Mouse (Mus musculus) ovary, postnatal 10 days (tissue): Measurements from ENCODE around the gene Ppm1e.
A peak's percentile ranks its signal among the peaks of the same experiment; 100 is the strongest.

Source experiments
- DNase-seq: peaks from one replicate; pipeline ENCODE4 v3.0.0; 2022; ENCODE audit warnings: low spot score

Ppm1e gene

DNA sequence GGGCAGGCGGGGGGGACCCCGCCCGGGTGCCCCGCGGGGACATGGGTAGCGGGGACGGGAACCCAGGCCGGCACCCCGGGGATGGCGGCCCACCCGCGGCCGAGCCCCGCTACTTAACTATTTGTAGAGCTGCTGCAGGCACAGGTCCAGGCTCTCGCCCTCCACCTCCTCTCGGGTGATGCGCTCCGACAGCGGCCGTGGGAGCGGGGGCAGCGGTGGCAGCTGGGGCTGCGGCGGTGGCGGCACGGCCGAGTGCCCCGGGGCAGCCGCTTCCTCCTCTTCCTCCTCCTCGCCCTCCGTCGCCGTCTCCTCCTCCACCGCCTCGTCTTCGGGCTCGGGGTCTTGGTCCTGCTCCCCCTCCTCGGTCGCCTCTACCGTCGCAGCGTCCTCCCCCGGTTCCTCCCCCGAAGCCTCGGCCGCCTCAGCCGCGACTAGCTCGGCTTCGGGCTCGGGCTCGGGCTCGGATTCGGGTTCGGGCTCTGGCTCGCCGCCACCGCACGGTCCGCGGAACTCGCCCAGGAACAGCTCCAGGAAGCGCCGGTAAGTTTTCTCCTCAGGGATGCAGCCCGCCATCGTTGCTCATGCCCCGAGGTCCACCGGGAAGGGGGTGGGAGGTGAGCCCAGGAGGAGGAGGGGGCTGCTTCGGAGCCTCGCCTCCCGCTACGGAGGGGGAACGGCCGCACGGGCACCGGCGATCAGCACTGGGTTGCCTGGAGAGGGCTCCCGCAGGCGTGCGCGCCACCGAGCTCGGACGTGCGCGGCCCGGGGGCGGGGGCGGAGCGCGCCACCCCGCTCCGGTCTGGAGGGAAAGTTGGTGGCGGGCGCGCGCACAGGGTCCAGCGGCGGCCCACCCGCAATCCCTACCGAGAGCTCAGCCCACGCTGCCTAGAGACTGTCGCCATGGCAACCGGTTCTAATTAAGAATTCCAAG lies at the start of gene Ppm1e:
Ppm1e (minus strand) TSS at position 693 of the 931 bp plus-strand sequence.
- peak; percentile 57 for DNase-seq

DNA sequence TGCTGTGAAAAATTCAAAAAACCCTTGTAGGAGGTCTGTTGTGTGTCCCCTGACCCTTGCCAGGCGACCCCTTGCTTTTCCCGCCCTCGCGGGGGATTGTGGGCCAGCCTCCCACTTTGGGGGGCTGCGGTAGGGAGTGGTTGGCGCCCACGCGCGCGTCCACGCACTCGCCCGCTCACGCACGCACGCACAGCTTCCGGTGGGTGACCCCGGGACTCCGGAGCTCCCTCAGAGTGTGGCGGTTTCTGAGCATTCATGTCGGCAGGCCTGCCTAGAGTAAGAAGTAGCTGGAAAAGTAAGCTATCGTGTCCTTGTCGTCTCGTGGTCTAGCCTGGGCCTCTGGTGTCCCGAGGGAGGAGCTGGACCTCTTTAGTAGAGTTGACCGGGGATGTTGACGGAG lies 46.1 kb upstream of the Ppm1e start, which contains the start of the genes Rad51c and Tex14:
Rad51c (minus strand) TSS at position 79 of the 400 bp plus-strand sequence.
Tex14 (plus strand) TSS at position 190 of the 400 bp plus-strand sequence.
- no peak for DNase-seq

DNA sequence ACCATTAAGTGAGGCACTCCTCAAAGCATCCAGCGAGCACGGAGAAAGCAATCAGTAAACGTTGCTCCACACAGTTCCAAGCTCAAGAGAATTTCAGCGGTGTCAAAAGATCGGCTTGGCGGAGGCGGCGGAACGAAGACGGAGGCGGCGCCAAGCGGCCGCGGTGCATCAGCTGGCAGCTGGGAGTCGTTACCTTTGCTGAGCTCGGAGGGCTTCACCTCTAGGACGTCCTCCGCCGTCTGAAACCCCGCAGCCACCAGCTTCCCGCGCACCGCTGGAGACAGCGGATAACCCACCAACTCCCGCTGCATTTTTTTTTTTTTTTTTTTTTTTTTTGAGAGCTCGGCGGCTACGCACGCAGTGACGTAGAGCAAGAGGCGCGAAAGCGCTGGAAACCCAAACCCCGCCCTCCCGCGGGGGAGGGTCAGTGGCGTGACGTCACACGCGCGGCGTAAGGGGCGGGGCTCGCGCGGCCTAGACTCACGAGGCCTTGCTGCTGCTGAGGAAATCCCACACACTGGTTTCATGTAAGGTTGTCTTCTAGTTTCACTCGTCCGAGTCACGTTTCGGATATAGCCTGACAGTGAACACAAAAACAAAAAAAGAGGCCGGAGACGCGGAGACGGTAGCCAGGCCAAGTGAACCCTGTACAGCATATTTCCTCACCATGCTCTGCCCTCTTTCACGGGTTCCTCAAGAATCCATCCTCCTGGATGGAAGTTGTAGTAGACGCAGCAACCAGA lies 45.5 kb upstream of the Ppm1e start:
- DNase-seq, result peak; percentile 95

DNA sequence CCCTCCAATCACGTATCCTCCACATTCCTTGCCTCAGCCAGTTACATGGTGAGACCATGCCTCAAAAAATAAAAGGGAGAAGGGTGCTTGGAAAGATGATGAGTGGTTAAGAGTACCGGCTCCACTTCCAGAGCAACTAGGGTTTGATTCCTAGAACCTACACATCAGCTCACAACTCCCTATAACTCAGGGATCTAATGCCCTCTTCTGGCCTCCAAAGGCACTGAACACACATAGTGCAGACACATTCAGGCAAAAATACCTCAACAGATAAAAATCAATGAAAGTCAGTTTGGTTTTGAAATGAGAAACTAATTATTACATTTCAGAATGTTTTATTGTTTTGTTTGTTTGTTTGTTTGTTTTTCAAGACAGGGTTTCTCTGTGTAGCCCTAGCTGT lies 39.6 kb upstream of the Ppm1e start:
- no peak for DNase-seq

DNA sequence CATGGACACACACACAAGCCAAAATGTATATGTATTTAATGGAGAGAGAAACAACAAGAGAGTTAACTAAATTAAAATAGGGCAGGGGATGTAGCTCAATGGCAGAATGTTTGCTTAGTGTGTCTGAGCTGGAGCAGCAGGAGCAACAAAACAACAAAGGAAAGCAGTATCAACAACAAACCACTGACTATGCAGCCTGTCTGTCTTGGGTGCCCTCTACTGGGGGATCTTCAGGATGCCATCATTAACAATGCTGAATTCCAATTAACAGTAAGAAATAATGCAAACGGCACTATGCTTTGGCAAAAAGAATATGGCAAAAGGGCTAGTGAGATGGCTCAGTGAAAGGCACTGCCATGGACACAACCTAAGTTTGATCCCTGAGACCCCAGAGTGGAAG lies 35.0 kb upstream of the Ppm1e start:
- no peak for DNase-seq

DNA sequence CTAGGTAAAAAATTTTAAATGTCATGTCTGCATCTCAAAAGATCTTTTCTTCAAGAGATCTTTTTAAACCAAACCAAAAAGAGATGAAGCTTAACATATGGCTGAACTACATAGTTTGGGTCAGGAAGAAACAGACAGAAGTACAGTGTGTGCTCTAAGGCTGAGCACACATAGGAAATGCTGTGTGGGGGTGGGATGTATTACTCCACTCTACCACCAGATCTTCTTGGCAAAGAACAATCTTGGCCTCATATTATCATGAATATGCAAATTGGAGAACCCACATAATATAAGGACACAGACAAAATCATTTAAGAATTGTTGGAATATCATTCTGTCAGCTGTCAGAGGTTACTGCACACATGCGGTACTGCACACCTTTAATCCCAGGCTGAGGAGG lies 26.9 kb upstream of the Ppm1e start:
- no peak for DNase-seq

DNA sequence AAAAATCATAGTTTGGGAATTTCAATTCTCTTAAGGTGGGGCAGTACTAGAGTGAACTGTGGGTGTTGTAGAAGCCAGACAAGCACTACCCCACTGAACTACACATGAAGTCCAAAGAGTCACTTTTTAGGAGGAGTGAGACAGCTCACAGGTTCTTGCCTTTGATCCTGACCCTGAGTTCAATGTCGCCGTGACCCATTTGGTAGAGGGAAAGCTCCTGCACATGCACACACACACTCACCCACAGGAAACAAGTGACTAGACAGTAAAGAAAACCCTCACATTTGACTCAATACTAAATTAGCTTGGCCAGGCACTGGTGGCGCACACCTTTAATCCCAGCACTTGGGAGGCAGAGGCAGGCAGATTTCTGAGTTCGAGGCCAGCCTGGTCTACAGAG lies 25.7 kb upstream of the Ppm1e start:
- DNase-seq, result no peak

DNA sequence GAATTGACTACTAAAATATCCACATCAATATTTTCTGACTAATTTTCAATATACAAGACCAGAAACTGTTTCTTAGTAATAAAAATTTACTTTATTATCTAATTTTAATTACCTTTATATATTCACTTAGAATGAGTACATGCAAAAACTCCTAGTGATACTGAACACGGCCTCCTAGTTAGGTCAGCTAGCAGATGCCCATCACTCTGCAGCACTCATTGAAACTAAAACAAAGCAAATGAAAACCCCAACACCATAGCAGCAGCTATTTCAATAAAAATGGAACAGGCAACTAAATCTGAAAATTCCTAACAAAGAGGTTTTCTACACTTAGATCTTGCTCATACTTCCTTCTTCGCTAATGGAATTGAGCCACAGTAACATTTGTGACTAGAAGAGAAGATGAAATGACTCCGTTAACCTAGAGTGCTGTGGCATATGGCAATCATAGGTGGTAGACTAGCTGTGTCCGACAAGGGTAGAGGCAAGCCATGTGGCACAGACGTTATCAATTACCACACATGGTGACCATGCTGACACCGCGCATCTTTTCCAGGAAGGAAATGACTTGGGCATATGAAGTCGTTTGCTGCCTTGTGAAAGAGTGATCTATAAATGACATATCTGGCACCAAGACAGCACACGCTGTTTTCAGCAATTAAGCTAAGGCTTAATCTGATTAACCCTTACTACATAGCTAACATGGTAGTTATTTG lies 9.2 kb upstream of the Ppm1e start:
- no peak for DNase-seq

DNA sequence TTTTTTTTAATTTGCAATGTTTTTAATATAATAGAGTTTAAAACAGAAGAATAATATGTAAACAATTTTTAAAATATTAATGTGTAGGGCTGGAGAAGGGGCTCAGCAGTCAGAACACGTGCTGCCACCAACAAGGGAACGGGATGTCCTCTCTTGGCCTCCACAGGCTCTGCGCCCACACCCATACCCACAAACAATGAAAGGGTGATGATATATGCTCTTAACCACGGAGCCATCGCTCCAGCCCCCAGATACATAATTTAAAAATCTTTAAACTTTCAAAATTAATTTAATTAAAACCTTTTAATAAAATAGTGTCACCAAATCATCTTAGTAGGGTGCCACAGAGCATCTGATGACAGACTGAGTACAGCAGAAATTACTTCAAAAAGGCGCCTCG lies 8.2 kb upstream of the Ppm1e start:
- no peak for DNase-seq

DNA sequence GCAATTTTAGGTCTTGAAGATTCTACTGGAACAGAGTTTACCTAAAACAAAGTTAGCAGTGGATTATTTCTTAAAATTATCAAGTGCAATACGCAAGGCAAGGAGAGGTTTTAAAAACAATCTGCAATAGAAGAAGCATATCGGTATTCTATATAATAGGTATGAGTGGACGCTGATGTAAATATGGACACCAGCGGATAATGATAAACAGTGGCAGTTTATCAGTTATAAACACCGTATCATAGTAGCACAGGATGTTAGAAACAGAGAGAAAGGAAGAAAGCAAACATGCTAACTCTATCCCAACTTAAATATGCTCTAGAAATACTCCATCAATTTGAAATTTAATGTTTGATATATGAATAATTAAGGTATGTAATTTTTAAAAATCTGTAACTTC lies 6.3 kb upstream of the Ppm1e start:
- no peak for DNase-seq

DNA sequence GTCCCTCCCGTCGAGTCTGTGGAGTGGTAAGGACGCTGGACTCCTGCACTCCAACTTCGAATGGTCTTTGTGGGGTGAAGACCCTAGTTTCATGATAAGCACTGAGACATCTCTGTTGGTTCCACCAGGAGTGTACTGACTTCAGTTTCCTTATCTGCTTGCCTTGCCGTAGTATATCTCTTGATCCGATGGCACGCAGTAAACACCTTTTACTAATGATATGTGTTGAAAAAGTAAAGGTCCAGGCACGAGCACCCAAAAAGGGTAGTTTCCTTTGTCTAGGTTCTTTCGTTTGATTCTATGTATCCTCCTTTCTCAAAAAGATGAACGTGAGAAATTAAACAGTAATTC lies 414 bp upstream of the Ppm1e start:
- DNase-seq, result no peak

DNA sequence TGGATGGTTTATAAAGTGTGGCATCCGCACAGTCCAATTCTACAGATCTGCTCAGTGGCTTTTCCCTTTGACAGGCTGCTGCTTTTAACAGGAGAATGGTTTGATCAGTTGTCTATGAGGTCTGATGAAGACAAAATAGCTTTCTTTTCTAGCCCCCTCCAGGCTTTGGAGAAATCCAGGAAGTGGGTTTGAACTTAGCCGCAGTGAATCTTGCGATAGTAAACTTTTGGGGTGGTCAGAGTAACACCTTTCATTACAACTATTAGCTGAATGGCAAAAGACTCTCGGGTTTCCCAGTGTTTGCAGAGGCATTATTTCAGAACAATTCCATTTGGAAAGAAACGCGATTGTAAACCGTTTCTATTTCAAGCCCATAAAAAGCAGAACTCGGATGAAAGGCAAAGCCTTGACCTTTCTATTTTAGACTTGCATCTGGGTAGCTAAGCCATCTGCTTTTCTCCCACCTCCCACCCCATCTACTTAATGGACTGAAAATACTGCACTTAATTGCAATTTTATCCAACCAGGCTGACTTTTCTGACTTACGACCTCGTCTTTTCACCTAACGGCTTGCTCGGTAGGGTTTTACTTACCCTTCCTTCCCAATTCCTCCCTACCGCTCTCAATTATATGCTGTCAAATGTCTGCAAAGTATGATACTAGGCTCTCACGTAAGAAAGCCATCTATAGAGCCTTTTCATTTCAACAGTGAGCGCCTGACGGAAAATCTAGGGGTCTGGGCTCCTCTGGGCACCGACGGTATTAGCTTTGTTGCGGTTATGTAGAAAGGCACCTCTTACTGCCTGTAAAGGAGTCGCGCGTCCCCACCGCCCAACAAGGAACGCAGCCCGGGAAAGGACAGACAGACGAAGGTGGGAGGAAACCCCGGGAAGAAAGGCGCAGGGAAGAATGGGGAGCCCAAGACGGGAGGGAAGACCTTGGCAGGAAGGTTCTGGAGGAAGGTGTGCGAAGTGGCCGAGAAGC lies 1.2 kb downstream of the Ppm1e start:
- DNase-seq, result no peak

DNA sequence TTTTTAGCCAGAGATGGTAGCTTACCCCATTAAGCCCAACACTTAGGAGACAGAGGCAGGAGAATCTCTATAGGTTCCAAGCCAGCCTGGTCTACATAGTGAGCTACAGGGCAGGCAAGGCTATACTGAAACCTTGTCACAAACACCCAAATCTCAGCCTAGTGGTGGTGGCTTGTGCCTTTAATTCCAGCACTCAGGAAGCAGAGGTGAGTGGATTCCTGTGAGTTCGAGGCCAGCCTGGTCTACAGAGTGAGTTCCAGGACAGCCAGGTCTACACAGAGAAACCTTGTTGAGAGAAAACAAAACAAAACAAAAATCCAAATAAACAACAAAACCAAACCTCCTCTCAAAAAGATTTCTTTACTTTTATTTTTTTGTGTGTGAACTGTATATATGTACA lies 4.0 kb downstream of the Ppm1e start:
- no peak for DNase-seq

DNA sequence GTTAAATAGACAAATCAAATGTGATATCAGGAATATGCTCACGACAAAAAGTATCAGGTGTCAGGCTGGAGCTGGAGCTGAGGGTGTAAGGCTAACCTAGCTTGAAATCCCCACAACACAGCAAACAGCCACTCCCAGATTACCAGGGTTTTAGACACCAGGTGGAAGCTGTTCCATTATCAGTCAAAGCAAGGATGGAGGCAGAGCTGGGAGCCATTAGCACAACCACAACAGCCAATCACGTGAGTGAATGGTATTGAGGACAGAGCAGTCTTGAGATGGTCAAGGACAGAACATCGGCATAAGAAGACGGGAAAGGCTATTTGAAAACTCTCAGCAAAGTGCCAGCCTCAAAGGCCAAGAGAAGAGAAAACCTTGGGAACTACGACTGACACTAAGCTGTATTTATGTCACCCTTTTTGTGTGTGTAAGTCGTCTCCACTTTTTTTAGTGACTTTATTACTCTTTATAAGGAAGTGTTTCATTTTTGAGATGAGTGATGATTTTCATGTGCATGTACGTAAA lies 5.1 kb downstream of the Ppm1e start:
- DNase-seq, result no peak

DNA sequence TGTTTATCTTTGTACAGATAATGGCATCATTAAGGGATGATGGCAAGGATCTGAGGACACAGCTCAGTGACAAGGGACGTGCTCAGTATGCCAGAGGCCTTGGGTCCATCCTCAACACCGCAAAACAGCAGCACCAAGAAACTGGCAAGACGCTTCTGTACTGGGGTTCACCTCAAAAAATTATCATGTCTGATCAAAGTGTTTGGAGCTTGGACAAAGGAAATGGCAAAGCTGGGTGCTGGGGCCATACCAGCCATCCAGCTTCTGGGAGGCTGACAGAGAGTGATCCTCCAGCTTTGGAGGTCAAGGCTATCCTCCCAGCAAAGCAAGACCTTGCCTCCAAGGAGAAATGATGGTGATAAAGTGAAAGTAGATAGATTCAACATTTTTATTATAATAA lies 32.4 kb downstream of the Ppm1e start:
- DNase-seq, result no peak

DNA sequence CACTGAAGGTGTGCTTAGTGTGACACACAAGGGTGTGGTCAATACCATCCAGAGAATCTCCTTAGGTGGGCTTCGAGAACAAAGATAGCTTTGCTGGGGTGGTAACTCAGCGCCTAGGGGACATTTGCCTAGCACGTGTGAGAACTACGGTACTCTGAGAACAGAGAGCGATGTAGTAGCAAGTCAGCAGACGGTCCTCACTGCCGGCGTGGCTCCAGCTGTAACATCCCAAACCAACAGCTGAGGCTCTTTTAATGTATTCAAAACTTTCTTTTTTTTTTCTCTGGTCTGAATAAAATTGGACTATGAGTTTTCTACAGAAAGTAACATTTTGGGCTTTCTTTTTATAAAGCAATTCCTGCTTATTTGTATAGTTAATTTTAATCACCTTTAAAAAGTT lies 36.3 kb downstream of the Ppm1e start:
- no peak for DNase-seq

DNA sequence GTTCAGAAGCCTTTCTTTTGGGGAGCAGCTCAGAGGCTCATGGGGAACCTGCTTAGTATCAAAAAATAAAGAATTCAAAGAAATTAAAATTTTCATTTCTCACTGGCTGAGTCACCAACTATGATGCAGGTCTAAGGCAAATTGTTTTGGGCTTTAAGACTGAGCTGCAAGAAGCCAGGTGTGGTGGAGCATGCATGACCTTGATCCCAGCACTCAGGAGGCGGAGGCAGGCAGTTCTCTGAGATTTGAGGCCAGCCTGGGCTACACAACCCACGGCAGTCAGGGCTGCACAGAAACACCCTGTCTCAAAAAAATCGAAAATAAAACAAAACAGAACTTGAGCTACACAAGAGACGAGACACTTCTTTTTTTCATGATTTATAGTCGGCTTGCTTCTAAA lies 38.8 kb downstream of the Ppm1e start:
- no peak for DNase-seq

DNA sequence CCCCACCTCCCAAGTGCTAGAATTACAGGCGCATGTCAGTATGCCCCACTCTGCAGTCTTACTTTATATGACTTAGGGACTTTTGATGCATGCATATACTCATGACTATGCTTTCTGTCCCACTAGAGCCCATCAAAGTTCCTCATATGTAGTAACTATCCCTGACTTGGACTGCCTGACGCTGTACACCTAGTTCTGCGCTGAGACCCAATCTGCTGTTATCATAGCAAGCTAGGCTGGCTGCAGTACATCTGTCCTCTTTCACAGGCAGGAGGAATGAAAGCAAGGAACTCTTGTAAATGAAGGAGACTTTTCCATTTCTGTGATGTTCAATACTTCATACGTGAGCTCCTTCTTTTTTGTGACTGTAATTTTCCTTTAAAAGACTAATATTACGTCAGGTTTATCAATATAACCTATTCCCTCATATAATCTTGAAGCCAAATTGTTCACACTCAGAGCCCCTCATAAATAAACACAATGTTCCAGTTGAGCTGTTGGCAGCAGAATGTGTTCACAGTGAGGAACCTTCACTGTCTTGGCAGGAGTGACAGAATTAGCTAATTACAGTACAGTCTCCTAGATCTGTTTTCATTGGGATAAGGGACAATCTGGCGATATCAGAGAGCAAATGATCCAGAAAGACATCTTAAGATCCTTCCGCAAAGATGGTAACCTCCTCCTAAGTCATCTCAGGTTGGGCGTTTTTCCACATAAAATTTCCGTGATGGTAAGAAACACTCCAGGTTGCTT lies 39.7 kb downstream of the Ppm1e start:
- no peak for DNase-seq

DNA sequence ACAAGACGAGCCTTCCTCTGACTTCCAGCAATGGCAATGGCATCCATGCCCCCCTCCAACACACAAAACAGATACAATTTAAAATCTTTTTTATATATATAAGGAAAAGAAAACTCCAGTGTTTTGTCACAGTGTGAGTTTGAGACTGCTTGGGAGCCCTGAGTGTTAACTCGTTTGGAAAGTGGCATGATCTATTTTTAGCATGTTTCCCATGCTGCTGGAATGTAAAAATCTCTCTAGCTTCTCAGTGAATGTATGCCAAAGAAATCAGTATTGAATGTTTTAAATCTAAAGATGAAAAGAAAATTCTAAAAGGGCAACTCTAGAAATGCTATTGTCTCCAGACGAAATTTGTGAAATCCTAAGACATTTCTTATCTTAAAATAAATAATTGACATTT lies 45.3 kb downstream of the Ppm1e start:
- DNase-seq, result no peak

DNA sequence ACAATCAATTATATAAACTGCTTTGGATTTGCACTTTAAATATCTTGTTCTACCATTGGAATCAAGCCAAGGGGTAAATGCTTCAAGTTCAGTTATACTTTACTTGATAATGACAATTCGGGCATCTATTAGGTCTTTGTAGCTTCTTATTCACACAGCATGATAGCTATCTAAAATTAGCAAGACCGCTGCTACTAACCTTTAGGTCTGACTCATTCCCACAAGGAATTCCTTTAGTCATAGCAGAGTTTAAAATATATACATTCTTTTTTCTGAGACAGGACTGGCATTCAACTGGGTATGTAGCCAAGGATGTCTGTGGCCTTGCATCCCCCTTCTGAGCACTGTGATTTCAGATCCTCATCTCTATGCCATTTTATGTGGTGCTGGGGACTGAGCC lies 48.5 kb downstream of the Ppm1e start:
- no peak for DNase-seq
